ENCODE assay signal across 11 mouse cellular contexts in the genomic region with DNA sequence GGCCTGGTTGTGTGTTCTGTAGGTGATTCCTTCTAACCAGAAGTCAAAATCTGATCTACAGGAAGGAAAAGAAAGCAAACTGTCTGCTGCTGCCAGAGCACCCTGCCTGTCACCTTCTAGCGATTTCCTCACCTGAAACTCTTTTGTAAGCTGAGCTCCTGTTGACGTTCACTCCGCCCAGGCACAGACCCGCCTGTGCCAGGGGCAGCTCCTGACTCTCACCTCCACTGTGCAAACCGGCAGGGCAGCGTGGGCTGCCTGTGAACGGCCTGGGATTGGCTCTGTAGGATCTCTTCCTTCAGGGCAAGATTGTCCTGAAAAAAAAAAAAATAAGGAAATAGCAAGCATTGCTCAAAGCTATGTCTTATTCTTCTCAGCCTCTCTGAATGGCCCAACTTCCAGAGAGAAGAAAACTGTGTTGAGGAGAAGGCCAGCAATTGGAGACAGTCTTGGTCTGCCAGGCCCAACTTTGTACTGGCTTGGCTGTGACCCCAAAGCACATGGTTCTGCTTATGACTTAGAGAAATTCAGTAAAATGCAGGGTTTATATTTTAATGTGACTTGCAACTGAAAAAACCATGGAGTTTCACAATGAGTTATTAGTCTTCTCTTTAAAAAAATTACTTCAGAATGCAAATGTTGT. TPM values are rescaled to one million over a fixed set of nuclear protein-coding genes. Genes with fewer than 3 reads are reported as not detected.
A peak's percentile ranks its signal among the peaks of the same experiment; 100 is the strongest.
DNase-seq lines count a peak whose midpoint lies in the region; ATAC-seq and TF ChIP-seq lines count a peak whose summit lies in the region.
"Had no signal": no experiment of that assay in that cellular context is flagged by ENCODE, and none has a peak within 500 bp of the region (broad histone marks: within the 10 kb centered on the region; RNA-seq: fewer than 3 reads in every experiment).

No protein-coding gene starts in this region.

- no peak for TF ChIP-seq POLR2A in spleen, adult 2 months (IDR thresholded peaks at IDR 0.05; ENCODE audit: low read depth, low read length)

- WGBS in forebrain, embryonic 10.5 days, result 75% methylated on average over 7 of the region's 7 CpGs
- WGBS in forebrain, embryonic 12.5 days, result 80% methylated on average over 7 of the region's 7 CpGs
- WGBS in spleen, adult 2 months, result 82% methylated on average over 7 of the region's 7 CpGs
- WGBS in liver, embryonic 16.5 days (ENCODE audit: insufficient replicate concordance), result 72% methylated on average over 7 of the region's 7 CpGs
- WGBS in midbrain, embryonic 11.5 days, result 82% methylated on average over 7 of the region's 7 CpGs

- H3K9ac ChIP-seq in forebrain, embryonic 12.5 days, result no peak overlapping the region
- no peak overlapping the region for H3K9ac ChIP-seq in liver, embryonic 16.5 days (ENCODE audit: low read depth, low read length)
- no peak overlapping the region for H3K9ac ChIP-seq in midbrain, embryonic 11.5 days (ENCODE audit: low read length)

- no peaks in the 10 kb centered on the region for H3K9me3 ChIP-seq in forebrain, embryonic 10.5 days
- H3K9me3 ChIP-seq in forebrain, embryonic 12.5 days, result no peaks in the 10 kb centered on the region
- no peaks in the 10 kb centered on the region for H3K9me3 ChIP-seq in liver, embryonic 16.5 days (replicated peaks; ENCODE audit: control insufficient read depth, low read length)
- H3K9me3 ChIP-seq in midbrain, embryonic 11.5 days (ENCODE audit: control insufficient read depth, low read length), result no peaks in the 10 kb centered on the region

- H3K36me3 ChIP-seq in forebrain, embryonic 10.5 days (replicated peaks), result peaks cover 26% of the 10 kb centered on the region
- peaks cover 21% of the 10 kb centered on the region for H3K36me3 ChIP-seq in forebrain, embryonic 12.5 days (replicated peaks)
- H3K36me3 ChIP-seq in spleen, adult 2 months (ENCODE audit: control insufficient read depth, insufficient read depth, low read length), result no peaks in the 10 kb centered on the region
- peaks cover 2% of the 10 kb centered on the region for H3K36me3 ChIP-seq in liver, embryonic 16.5 days (ENCODE audit: control insufficient read depth, insufficient read depth)
- no peaks in the 10 kb centered on the region for H3K36me3 ChIP-seq in midbrain, embryonic 11.5 days (ENCODE audit: control insufficient read depth, insufficient read depth, low read length)

- no peak overlapping the region for H3K4me2 ChIP-seq in forebrain, embryonic 12.5 days
- H3K4me2 ChIP-seq in liver, embryonic 16.5 days (ENCODE audit: low read depth, low read length), result no peak overlapping the region
- no peak overlapping the region for H3K4me2 ChIP-seq in midbrain, embryonic 11.5 days

- H3K4me1 ChIP-seq in forebrain, embryonic 10.5 days, result peaks cover 16% of the 10 kb centered on the region
- H3K4me1 ChIP-seq in forebrain, embryonic 12.5 days, result peaks cover 11% of the 10 kb centered on the region
- H3K4me1 ChIP-seq in spleen, adult 2 months (ENCODE audit: control insufficient read depth, insufficient read depth, insufficient read length), result 0 out of 2 replicates have a peak, but pooled peaks cover 2% of the 10 kb centered on the region
- peaks cover 65% of the 10 kb centered on the region for H3K4me1 ChIP-seq in liver, embryonic 16.5 days (ENCODE audit: control insufficient read depth, low read depth, low read length)
- H3K4me1 ChIP-seq in midbrain, embryonic 11.5 days (ENCODE audit: control insufficient read depth, insufficient read depth, low read length), result peaks cover 11% of the 10 kb centered on the region

- H3K4me3 ChIP-seq in forebrain, embryonic 10.5 days, result no peak overlapping the region
- no peak overlapping the region for H3K4me3 ChIP-seq in forebrain, embryonic 12.5 days (replicated peaks)
- no peak overlapping the region for H3K4me3 ChIP-seq in spleen, adult 2 months (ENCODE audit: extremely low read depth, insufficient read depth, insufficient read length)
- H3K4me3 ChIP-seq in liver, embryonic 16.5 days (ENCODE audit: low read depth, low read length), result no peak overlapping the region
- H3K4me3 ChIP-seq in midbrain, embryonic 11.5 days (ENCODE audit: low read depth, low read length), result no peak overlapping the region

- no peak for TF ChIP-seq CTCF in spleen, adult 2 months (IDR thresholded peaks at IDR 0.05; ENCODE audit: extremely low read depth, insufficient read depth, insufficient read length, insufficient replicate concordance)

- no peak for DNase-seq in forebrain, embryonic 10.5 days (ENCODE audit: extremely low spot score, low spot score)
- DNase-seq in spleen, adult 2 months (ENCODE audit: low read depth in 1 of 2, low spot score in 2 of 2), result no peak
- no peak for DNase-seq in spleen, postnatal 36 days (ENCODE audit: low spot score in 2 of 2)
- DNase-seq in frontal cortex, postnatal 14 days (ENCODE audit: low spot score in 2 of 2), result no peak
- no peak for DNase-seq in midbrain, embryonic 11.5 days (ENCODE audit: low spot score, missing footprints)
- DNase-seq in spleen, postnatal 14 days (ENCODE audit: low spot score in 2 of 2), result no peak
- DNase-seq: B cell, adult 2 months; cerebellum, postnatal 10 days; spleen, adult 18-20 months had no signal

- H3K27me3 ChIP-seq in forebrain, embryonic 10.5 days (ENCODE audit: poor library complexity, severe bottlenecking), result no peaks in the 10 kb centered on the region
- no peaks in the 10 kb centered on the region for H3K27me3 ChIP-seq in forebrain, embryonic 12.5 days
- no peaks in the 10 kb centered on the region for H3K27me3 ChIP-seq in spleen, adult 2 months (ENCODE audit: control insufficient read depth, insufficient read depth, low read length)
- H3K27me3 ChIP-seq in liver, embryonic 16.5 days (ENCODE audit: control insufficient read depth, insufficient read depth, low read depth, low read length), result no peaks in the 10 kb centered on the region
- H3K27me3 ChIP-seq in midbrain, embryonic 11.5 days (ENCODE audit: control insufficient read depth, insufficient read depth, low read length), result no peaks in the 10 kb centered on the region

- H3K27ac ChIP-seq in forebrain, embryonic 10.5 days, result peak overlapping the region; percentile 35; the same call in 1 of the 2 replicates
- no peak overlapping the region for H3K27ac ChIP-seq in forebrain, embryonic 12.5 days
- H3K27ac ChIP-seq in spleen, adult 2 months (ENCODE audit: insufficient read depth, low read length), result 0 out of 2 replicates have a peak overlapping the region, but pooled peaks have one; percentile 8
- H3K27ac ChIP-seq in liver, embryonic 16.5 days (ENCODE audit: low read length), result peak overlapping the region; percentile 84
- no peak overlapping the region for H3K27ac ChIP-seq in midbrain, embryonic 11.5 days (ENCODE audit: low read depth, low read length)

- no peak for ATAC-seq in forebrain, embryonic 12.5 days (ENCODE audit: low FRiP score)
- ATAC-seq in liver, embryonic 16.5 days (ENCODE audit: low read depth), result no peak
- ATAC-seq in midbrain, embryonic 11.5 days (ENCODE audit: low FRiP score), result no peak

RNA-seq across cellular contexts. Expression of gene Zfp750, which starts 25.7 kb away (rescaled TPM):
- 0.49 and 0.69 TPM in 2 replicates for polyA plus RNA-seq in forebrain, embryonic 10.5 days (2016; fragmentation: Nextera tagmentation; extraction: Ambion mirVana)
- 0.59 and 0.85 TPM in 2 replicates for polyA plus RNA-seq in forebrain, embryonic 12.5 days (2016; fragmentation: Nextera tagmentation; extraction: Ambion mirVana)
- 0.04 and 0.11 TPM in 2 replicates for polyA plus RNA-seq in spleen, adult 2 months (2012; rRNA removed)
- 1.3 and 1.8 TPM in 2 replicates for polyA plus RNA-seq in liver, embryonic 16.5 days (2015; fragmentation: Nextera tagmentation; extraction: Ambion mirVana)
- polyA plus RNA-seq in midbrain, embryonic 11.5 days (2014; fragmentation: Nextera tagmentation; extraction: Ambion mirVana), result 0.17 and 0.20 TPM in 2 replicates

Comparison
In these comparisons a context has a peak if more than half of its experiments do, and no peak if none do; other contexts are left out.
1. H3K27ac ChIP-seq: peak in forebrain, embryonic 10.5 days (single experiment), spleen, adult 2 months (single experiment) and liver, embryonic 16.5 days (single experiment); none in forebrain, embryonic 12.5 days (single experiment) and midbrain, embryonic 11.5 days (single experiment).